ENCODE assay signal across 11 mouse cellular contexts in the genomic region with DNA sequence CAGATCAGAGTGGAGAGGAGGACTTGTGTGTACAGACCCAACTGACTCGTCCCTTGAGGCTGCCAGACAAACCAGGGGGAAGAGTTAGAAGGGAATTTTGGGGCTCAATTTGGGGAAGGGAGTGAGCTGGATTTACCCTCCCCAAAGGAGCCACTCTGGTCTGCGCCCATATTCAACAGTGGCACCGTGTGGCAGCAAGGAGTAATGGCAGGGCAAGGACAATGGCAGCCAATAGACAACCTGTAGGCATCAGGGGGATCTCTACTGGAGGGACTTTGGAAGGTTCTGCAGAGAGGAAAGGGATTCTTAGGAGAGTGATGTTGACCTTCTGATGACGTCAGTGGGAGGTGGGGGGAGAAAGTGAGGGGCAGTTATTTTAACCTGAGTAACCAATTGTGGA.
DNase-seq lines count a peak whose midpoint lies in the region; ATAC-seq and TF ChIP-seq lines count a peak whose summit lies in the region.
"Had no signal": no experiment of that assay in that cellular context is flagged by ENCODE, and none has a peak within 500 bp of the region (broad histone marks: within the 10 kb centered on the region; RNA-seq: fewer than 3 reads in every experiment).

No protein-coding gene starts in this region.

- no peaks in the 10 kb centered on the region for H3K4me1 ChIP-seq in cerebellum, adult 2 months (ENCODE audit: control insufficient read depth, insufficient read depth, low read length)
- H3K4me1 ChIP-seq in ES-E14 (ENCODE audit: control insufficient read depth in 2 of 2, insufficient read depth in 2 of 2, low read length in 2 of 2, poor library complexity in 1 of 2): no peaks in the 10 kb centered on the region
- H3K4me1 ChIP-seq: embryonic facial prominence, embryonic 13.5 days; intestine, embryonic 15.5 days; megakaryocyte, embryonic 14.5 days had no signal

- H3K27me3 ChIP-seq in cerebellum, adult 2 months (ENCODE audit: control insufficient read depth, insufficient read depth, low read length): no peaks in the 10 kb centered on the region
- H3K27me3 ChIP-seq: intestine, embryonic 15.5 days had no signal

- TF ChIP-seq CTCF in cerebellum, adult 2 months (IDR thresholded peaks at IDR 0.05; ENCODE audit: borderline replicate concordance, insufficient read depth, low read depth, low read length): peak; percentile 55; the same call in 1 of the 2 replicates

- H3K9me3 ChIP-seq in ES-E14 (ENCODE audit: control insufficient read depth, insufficient read depth, low read depth, low read length): no peaks in the 10 kb centered on the region
- H3K9me3 ChIP-seq: embryonic facial prominence, embryonic 13.5 days; intestine, embryonic 15.5 days; megakaryocyte, embryonic 14.5 days had no signal

- no peak overlapping the region for H3K4me3 ChIP-seq in cerebellum, adult 2 months (replicated peaks; ENCODE audit: insufficient read depth, low read depth, low read length)
- no peak overlapping the region for H3K4me3 ChIP-seq in ES-E14 (ENCODE audit: insufficient read depth in 1 of 2, low read depth in 1 of 2, low read length in 2 of 2, poor library complexity in 1 of 2, severe bottlenecking in 1 of 2)
- H3K4me3 ChIP-seq: embryonic facial prominence, embryonic 13.5 days; intestine, embryonic 15.5 days; megakaryocyte, embryonic 14.5 days had no signal

- in situ Hi-C loops in ES-E14 (cut with MboI; ENCODE audit: low sequenced_read_pairs in 2 of 2, unreplicated experiment in 2 of 2): no loop called here

- H3K9ac ChIP-seq in ES-E14 (ENCODE audit: insufficient read depth, low read depth, low read length, poor library complexity, severe bottlenecking): no peak overlapping the region
- H3K9ac ChIP-seq: embryonic facial prominence, embryonic 13.5 days; intestine, embryonic 15.5 days had no signal

- no peaks in the 10 kb centered on the region for H3K36me3 ChIP-seq in ES-E14 (ENCODE audit: control insufficient read depth, insufficient read depth, low read length, poor library complexity, severe bottlenecking)
- H3K36me3 ChIP-seq: embryonic facial prominence, embryonic 13.5 days; intestine, embryonic 15.5 days had no signal

- ATAC-seq in cerebellum, adult (ENCODE audit: insufficient number of reproducible peaks, low FRiP score, low TSS enrichment): no peak
- ATAC-seq: intestine, embryonic 15.5 days had no signal

- no peak for TF ChIP-seq POLR2A in cerebellum, adult 2 months (IDR thresholded peaks at IDR 0.05; ENCODE audit: borderline replicate concordance, insufficient read depth, low read length)

- WGBS in cerebellum, adult 2 months: 12% methylated on average over 4 of the region's 4 CpGs

- peak in 1 of 2 experiments; percentile 8 for DNase-seq in cerebellum, adult 2 months
- peak; percentile 10 to 40 for DNase-seq in layer of hippocampus, adult 18-20 months (ENCODE audit: low spot score in 2 of 2)
- no peak for DNase-seq in layer of hippocampus, adult 9-10 months (ENCODE audit: low spot score)
- DNase-seq in ES-E14 (ENCODE audit: low read depth, low spot score): no peak
- peak; percentile 24 for DNase-seq in kidney, postnatal 14 days
- no peak for DNase-seq in thymus, postnatal 0 days (ENCODE audit: low spot score)
- no peak for DNase-seq in cerebellum, adult 11 months

- H3K27ac ChIP-seq in cerebellum, adult 2 months (ENCODE audit: insufficient read depth, low read length): no peak overlapping the region
- no peak overlapping the region for H3K27ac ChIP-seq in ES-E14 (ENCODE audit: insufficient read depth, low read depth, low read length, poor library complexity, severe bottlenecking)
- H3K27ac ChIP-seq: embryonic facial prominence, embryonic 13.5 days; intestine, embryonic 15.5 days had no signal

TF ChIP-seq in ES-E14, 5 proteins besides CTCF, POLR2A, EP300 and RAD21:
- TF ChIP-seq HCFC1 (IDR thresholded peaks at IDR 0.05; ENCODE audit: borderline replicate concordance, insufficient read depth, low read length) (no peak), MAFK (IDR thresholded peaks at IDR 0.05; ENCODE audit: insufficient read depth, low read depth, low read length) (no peak), CHD2 (IDR thresholded peaks at IDR 0.05; ENCODE audit: low read depth, low read length) (no peak), ZC3H11A (IDR thresholded peaks at IDR 0.05; ENCODE audit: borderline replicate concordance, low read depth, low read length) (peak; percentile 34; the same call in 1 of the 2 replicates), ZNF384 (IDR thresholded peaks at IDR 0.05; ENCODE audit: low read depth, low read length) (no peak)

Comparison
In these comparisons a context has a peak if more than half of its experiments do, and no peak if none do; other contexts are left out.
1. DNase-seq: peak in layer of hippocampus, adult 18-20 months (2 of 2) and kidney, postnatal 14 days (single experiment); none in layer of hippocampus, adult 9-10 months (single experiment), ES-E14 (single experiment), thymus, postnatal 0 days (single experiment) and cerebellum, adult 11 months (single experiment).